Mouse (Mus musculus) spleen, postnatal 4 days (tissue): ENCODE data around the gene Esp16.
"Not testable (repeated sequence)": the region's sequence is repeated elsewhere in the genome, so short reads cannot be mapped to it uniquely, and the experiment has no call there.

ENCODE experiments used
- DNase-seq, 2 experiments: peaks; one replicate each; pipeline ENCODE4 v3.0.0; 2022; ENCODE audit warnings: low spot score in 2 of 2

The Esp16 gene

DNA sequence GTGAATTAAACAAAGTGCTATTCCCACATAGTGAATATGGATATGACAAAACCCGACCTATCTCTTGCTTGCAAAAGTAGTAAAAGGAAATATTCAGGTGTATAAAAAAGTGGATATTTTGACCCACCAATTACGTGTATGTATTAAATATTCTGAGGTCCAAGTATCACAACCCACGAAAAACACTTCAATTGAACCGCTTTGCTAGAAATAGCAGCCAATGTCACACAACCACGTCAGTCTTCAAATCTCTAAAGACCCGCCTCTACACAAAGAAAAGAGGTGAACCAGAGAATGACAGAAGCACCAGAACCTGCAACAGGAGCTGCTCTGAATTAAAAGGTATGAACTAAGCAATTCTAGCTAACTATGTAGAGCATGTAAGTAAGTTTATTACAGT is at the start of gene Esp16:
Esp16 (plus strand) TSS at position 301 of the 400 bp plus-strand sequence.
- DNase-seq = not testable (repeated sequence)

DNA sequence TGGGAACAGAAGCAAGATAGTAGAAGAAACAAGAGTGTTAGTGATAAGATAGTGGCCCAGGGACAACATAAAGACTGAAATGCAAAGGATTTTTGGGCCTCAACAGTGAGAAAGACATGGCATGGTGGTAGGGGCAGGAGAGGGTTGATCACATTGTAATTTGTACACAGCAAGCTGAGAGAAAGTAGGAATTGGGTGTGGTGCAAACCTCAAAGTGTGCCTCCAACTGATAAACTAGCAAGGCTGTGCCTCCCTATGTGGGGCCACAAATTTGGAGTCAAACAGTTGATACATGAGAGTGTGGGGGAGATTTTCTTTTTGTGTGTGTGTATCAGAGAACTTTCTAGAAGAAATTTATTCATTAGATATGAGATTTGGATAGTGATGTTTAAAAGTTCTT is 37.9 kb upstream of the Esp16 start:
- DNase-seq = not testable (repeated sequence)
